Mouse (Mus musculus) cerebellum, adult 9-11 months (tissue): Measurements from ENCODE around the gene Papss2.

Experiments
- DNase-seq: peaks from one replicate; pipeline ENCODE4 v3.0.0; 2022

The Papss2 gene

GRCm38 (mm10) chr19:32601033-32601770, 5.6 kb downstream of the Papss2 start:
- no peak for DNase-seq

DNA sequence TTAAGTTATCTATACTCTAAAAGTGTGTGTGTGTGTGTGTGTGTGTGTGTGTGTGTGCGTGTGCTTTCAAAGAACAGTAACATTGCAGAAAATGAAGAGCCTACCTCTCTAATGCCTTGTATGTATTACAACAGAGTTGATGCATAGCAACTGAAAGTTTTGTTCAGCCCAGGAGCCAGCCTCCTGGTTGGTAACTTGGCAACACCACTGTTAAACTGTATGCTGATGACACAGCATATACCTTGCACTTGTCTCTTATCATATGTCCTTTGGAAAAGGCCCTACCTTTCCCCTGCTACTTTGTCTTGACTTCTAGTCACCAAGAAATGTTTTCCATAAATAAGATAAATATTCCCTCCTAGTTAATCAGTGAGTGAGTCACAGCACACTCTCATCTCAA, 7.9 kb downstream of the Papss2 start:
- DNase-seq, result no peak

DNA sequence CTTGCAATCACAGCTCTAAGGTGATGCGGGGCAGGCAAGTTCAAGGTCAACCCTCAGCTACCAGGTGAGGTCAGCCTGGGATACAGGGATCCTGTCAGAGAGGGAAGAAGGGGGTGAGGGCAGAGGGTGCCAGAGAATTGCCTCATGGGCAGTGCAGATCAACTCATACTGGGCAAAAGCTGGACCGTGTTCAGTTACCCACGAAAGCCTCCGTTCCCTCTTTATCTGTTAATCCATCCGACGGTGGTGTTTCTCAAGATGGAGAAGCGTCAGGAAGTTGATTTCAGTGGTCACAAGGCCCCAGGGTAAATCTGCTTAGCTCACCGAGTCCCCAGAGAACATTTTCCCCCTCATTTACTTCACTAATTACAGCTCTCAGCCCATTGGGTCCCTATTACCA, 8.5 kb downstream of the Papss2 start:
- DNase-seq, result no peak

- DNase-seq, result no peak
These were observed 9.1 kb downstream of the Papss2 start for GRCm38 (mm10) chr19:32604563-32605252.

DNA sequence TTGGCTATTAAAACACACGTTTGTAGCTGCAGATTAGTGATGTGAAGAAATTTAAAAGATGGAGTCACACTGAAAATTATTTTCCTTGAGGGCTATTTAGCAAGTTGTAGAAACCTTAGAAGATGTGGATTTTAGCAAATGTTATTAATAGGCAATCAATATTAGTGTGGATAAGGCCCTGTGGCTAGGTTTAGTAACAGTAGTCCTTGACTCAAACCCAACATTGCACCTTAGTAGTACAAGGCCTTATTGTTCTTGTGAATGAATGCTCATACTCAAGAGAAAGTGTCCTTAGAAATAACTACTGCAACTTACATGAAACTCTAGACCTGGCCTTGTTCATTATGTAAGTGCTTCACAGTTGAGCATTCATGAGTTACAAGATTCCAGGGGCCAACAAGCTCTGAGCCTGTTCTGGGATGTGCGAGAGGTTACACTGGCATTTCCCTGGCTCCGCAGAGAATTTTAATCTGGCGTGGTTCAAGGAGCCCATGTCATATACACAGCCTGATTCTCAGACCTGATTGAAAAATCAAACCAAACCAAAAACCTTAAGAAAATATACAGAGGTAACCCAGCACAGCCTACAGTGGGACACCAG, 10.7 kb downstream of the Papss2 start:
- DNase-seq, result no peak

DNA sequence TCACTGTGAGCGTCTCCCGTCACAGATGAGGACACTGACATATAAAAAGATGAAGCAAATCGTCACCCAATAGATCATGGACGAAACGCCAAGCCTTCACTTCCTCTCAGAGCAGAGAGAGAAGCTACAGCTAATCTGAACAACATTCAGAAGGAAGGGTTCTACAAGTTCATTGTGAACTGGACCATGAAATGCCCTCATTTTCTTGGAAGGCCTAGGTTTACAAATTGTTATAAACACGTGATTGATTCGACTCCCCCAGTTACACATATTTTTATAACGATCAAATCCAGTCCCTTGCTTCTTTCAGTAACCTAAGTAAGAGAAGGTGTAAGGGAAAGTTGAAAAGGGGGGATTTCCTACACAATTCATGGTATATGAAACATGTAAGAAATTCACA, 11.4 kb downstream of the Papss2 start:
- DNase-seq, result no peak

GRCm38 (mm10) chr19:32611386-32612092, 15.9 kb downstream of the Papss2 start:
- no peak for DNase-seq

DNA sequence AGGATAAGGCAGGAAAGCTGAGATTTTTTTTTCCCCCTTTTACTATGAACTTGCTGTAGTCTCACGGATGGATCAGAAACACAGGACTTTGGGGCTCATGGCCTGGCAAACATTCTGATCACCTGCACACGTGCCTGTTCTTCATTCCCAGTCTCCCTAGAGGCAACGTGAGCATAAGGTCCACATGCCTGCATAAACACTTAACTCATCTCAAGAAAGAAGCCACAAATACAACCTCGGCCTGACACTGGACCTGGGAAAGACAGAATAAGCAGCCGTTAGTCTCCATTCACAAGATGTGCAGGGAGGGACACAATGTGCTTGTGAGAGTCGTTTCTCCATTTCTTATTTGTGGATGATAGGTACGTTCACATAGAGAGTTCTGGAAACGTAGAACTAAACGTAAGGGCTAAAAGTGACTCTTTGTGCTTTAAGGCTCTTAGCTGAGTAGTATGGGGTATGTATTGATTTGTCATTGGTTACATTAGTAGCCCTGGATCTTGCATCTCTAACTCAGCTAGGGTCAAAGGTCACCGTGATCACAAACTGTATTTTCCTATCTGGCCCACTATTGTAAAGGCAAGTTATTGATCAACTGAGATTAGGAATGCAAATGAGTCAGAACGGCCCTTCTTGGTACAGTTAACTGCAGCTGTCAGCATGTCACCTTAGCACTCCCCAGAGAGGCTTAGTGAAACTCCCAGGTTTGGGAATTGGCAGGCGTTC, 18.6 kb downstream of the Papss2 start:
- DNase-seq, result no peak

DNA sequence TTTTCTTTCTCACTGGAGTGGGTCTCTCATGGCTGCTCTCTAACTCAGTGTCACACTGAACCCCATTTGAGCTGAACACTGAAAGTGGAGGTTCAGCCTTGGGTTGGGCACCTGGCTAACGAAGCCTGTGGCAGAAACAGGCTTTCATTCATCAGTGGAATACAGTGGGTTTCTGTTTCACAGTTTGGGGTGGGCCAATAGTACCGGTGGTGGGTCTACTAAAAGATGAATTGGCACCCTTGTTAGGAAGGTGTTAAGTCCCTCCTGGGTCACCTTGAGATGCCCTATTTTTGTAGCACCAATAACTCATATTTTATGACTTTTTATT, 19.1 kb downstream of the Papss2 start:
- DNase-seq, result no peak

- no peak for DNase-seq
These were observed 21.1 kb downstream of the Papss2 start for GRCm38 (mm10) chr19:32616646-32617045.

DNA sequence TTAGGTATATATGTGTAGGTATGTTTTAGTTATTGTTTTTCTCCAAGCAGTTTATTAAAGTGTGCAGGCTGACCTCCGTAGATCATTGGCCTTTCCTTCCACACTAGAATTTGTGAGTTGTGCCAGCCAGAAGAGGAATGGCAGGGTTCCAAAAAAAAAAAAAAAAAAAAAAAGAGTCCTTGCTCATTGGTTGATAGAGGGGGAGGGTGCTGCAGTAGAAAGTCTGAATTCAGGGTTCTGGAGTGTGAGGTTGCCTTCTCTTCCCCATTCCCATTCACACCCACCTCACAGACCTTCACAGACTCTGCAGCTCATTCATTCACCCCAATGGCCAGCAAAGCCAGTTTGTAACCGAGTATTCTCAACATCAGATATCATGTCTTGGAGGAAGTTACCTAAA, 24.1 kb downstream of the Papss2 start:
- DNase-seq, result no peak

DNA sequence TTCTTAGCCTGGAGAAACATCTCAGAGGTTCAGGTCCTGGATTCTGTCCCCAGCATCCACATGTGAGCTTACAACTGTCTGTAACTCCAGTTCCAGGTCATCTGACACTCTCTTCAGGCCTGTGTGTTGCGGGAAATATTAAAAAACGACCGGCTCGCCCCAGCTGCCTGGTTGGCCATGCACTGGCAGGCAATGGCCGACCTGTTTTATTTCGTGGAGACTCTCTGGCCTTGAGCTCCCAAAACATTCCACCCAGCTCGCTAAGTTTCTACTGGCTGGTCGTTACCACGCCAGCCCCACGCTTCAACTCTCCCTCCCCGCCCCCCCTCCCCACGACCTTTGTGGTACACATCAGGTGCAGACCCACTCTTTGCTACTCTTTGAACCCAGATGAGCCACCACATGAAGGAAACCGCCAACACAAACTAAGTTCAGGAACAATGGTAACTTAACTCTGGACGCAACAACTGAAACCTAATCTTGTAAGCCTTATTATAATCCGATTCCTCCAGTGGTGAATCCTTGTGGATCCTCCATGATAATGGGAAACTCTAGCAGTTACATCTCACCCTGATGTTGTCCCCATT, 25.4 kb downstream of the Papss2 start:
- DNase-seq, result no peak

DNA sequence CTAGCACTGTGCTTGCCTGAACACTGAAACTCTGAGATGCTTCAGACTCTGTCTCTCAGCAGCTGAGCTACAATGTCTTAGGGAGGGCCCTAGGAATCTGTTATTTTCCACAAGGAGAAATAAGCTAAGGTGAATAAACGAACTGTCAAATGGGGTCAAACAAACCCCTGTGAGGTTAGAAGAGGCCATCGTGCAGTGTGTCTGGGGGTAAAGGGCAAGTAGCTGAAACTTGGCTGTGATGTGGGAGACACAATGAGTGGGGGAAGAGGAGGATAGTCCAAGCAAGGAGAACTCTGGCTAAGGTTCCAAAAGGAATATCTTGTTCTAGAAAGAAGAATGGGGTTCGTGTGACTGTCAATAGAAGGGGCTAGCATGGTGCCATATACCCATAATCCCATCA, 26.6 kb downstream of the Papss2 start:
- DNase-seq, result no peak

DNA sequence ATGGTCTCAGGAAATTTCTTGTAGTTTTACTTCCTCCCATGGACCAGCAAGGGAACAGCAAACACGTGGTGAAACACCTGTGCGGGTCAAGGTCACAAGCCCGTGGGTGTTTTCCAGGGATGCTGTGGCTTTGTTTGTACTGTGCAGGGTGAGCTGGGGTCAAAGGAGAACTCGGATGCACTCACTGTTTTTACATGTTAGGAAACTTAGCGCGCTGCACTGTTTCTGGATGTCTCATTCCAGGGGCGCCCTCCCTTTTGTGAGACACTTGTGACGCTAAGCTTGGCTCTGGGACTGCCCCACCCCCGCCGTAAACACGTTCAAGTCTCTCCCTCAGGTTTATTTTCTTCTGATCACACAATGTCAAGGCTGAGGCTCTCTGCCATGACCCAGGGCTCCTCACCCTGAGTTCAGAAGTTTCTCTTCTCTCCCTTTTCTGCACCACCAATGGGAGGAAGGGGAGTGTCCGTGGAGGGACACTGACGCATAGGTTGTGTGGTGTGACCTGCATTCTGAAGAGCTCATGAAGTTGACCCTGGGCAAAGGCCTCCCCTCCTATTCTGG, 31.3 kb downstream of the Papss2 start:
- no peak for DNase-seq

DNA sequence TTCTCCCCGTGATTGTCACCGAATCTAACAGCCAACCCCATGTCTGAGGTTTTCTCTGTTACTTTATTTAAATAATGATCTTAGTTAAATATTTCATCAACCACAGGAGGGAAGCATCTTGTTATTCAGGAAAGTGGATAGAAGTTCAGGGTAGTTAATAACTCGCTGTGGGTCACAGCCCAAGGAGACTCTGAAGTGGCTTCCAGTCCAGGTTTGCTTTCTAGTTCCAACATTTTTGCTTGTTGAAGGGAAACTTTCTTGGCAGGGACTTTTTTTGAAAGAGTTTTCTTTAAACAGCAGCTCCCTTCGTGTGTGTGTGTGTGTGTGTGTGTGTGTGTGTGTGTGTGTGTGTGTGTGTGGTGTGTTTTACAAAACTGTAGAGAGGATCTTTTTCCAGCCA, 32.0 kb downstream of the Papss2 start:
- no peak for DNase-seq

- DNase-seq, result no peak
These were observed 33.1 kb downstream of the Papss2 start for GRCm38 (mm10) chr19:32628572-32629132.

GRCm38 (mm10) chr19:32634916-32635315, 39.3 kb downstream of the Papss2 start:
- DNase-seq, result no peak

- DNase-seq, result no peak
These were observed 42.0 kb downstream of the Papss2 start for GRCm38 (mm10) chr19:32637357-32638275.

- no peak for DNase-seq
These were observed 42.8 kb downstream of the Papss2 start for GRCm38 (mm10) chr19:32638276-32638903.

GRCm38 (mm10) chr19:32641535-32641934, 45.9 kb downstream of the Papss2 start:
- DNase-seq, result no peak
